In the genomic region with DNA sequence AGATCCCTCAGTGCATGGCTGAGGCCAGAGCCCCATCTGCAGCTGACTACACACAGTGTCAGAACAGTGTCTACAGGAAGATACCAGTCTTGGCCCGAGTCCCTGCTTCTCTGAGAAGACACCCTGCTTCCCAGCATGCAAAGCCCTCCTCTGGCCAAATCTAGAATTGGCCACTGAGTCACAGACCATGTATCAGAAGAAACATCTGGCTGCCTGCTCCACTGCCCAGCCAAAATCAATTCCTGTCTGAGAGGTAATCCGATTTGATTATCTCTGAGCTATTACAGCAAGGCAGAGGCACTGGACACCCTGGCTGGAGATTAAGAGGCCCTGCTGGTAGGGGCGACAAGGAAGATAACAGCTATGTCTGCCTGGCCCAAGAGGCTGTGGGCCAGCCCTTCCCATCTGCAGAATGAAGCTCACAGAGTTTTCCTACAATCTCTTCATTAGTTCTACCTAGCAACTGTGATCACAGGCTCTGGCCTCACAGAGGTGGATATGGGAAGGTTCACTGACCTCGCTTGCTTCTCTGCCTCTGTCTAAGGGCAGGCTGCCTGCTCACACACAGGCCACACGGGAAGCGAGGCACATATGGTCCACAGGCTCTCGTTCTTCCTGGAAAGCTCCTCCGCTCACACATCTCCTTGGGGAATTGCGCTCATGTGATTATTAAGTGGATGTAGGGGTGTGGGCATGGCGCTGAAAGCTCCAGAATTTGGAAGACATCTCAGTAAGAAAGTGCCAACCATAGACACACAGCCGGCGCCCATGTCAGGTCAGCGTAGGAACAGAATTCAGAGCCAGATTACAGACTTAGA, we compare ENCODE assay signal across 8 mouse cellular contexts.
DNase-seq lines count a peak whose midpoint lies in the region; ATAC-seq and TF ChIP-seq lines count a peak whose summit lies in the region.

No protein-coding gene starts in this region.

- no peaks in the 10 kb centered on the region for H3K36me3 ChIP-seq in midbrain, embryonic 11.5 days (ENCODE audit: control insufficient read depth, insufficient read depth, low read length)
- H3K36me3 ChIP-seq in thymus, adult 2 months (ENCODE audit: control insufficient read depth, insufficient read depth, low read length), result no peaks in the 10 kb centered on the region

- peak; percentile 66 to 84 for DNase-seq in cerebellum, postnatal 10 days
- DNase-seq in MN1 (ENCODE audit: low spot score), result peak; percentile 95
- DNase-seq in heart, postnatal 10 days, result peak; percentile 40 to 55
- no peak for DNase-seq in midbrain, embryonic 11.5 days (ENCODE audit: low spot score, missing footprints)
- DNase-seq in thymus, adult 2 months, result no peak
- no peak for DNase-seq in thymus, postnatal 0 days (ENCODE audit: low spot score)
- DNase-seq in left cerebral cortex, postnatal 36 days (ENCODE audit: low spot score in 2 of 2), result no peak

- intact Hi-C loops in heart, postnatal 10 days (cut with DNase I), result no loop called here
- intact Hi-C loops in left cerebral cortex, postnatal 36 days (cut with DNase I), result loop anchor here (10.0 kb wide), 1 partner anchor 224 kb away; no protein-coding TSS in a partner anchor

- H3K27me3 ChIP-seq in midbrain, embryonic 11.5 days (ENCODE audit: control insufficient read depth, insufficient read depth, low read length), result no peaks in the 10 kb centered on the region; the same call in 1 of the 2 replicates
- H3K27me3 ChIP-seq in thymus, adult 2 months (ENCODE audit: control insufficient read depth, insufficient read depth, low read length), result no peaks in the 10 kb centered on the region

- H3K9me3 ChIP-seq in midbrain, embryonic 11.5 days (ENCODE audit: control insufficient read depth, low read length), result no peaks in the 10 kb centered on the region

- H3K4me1 ChIP-seq in midbrain, embryonic 11.5 days (ENCODE audit: control insufficient read depth, insufficient read depth, low read length), result peaks cover 14% of the 10 kb centered on the region
- H3K4me1 ChIP-seq in thymus, adult 2 months (replicated peaks; ENCODE audit: control insufficient read depth, insufficient read depth, low read length), result no peaks in the 10 kb centered on the region

- WGBS in midbrain, embryonic 11.5 days, result 58% methylated on average over 13 of the region's 13 CpGs
- WGBS in thymus, adult 2 months, result 95% methylated on average over 13 of the region's 13 CpGs

- H3K27ac ChIP-seq in midbrain, embryonic 11.5 days (ENCODE audit: low read depth, low read length), result no peak overlapping the region; the same call in 1 of the 2 replicates
- no peak overlapping the region for H3K27ac ChIP-seq in thymus, adult 2 months (ENCODE audit: control insufficient read depth, insufficient read depth, low read length)

- no peak for TF ChIP-seq POLR2A in thymus, adult 2 months (IDR thresholded peaks at IDR 0.05; ENCODE audit: control insufficient read depth, extremely low read depth, insufficient read depth, low read length, poor library complexity)

- no peak overlapping the region for H3K4me2 ChIP-seq in midbrain, embryonic 11.5 days

- no peak for ATAC-seq in cerebellum, adult (ENCODE audit: insufficient number of reproducible peaks, low FRiP score, low TSS enrichment)
- ATAC-seq in midbrain, embryonic 11.5 days (ENCODE audit: low FRiP score), result peak; percentile 72

- no peak overlapping the region for H3K9ac ChIP-seq in midbrain, embryonic 11.5 days (ENCODE audit: low read length)

- H3K4me3 ChIP-seq in midbrain, embryonic 11.5 days (ENCODE audit: low read depth, low read length), result no peak overlapping the region
- H3K4me3 ChIP-seq in thymus, adult 2 months (ENCODE audit: control insufficient read depth, insufficient read depth, low read length), result no peak overlapping the region

- no peak for TF ChIP-seq CTCF in thymus, adult 2 months (IDR thresholded peaks at IDR 0.05; ENCODE audit: borderline replicate concordance, control insufficient read depth, extremely low read depth, insufficient read depth, low read length, poor library complexity)

Comparison
In these comparisons a context has a peak if more than half of its experiments do, and no peak if none do; other contexts are left out.
1. DNase-seq: peak in cerebellum, postnatal 10 days (2 of 2), MN1 (single experiment) and heart, postnatal 10 days (2 of 2); none in midbrain, embryonic 11.5 days (single experiment), thymus, adult 2 months (single experiment), thymus, postnatal 0 days (single experiment) and left cerebral cortex, postnatal 36 days (0 of 2).